Mouse (Mus musculus) liver, adult 2 months (tissue): ENCODE measurements around the gene Chrm2.

ENCODE experiments used
- CTCF ChIP-seq: fragments of 200-500 bp; IDR thresholded peaks from 2 replicates; pipeline ENCODE4 v1.5.1; 2011; ENCODE audit warnings: low read depth, low read length, control low read depth
- POLR2A ChIP-seq: fragments of 200-500 bp; IDR thresholded peaks from 2 replicates; pipeline ENCODE4 v1.6.1; 2011; ENCODE audit warnings: low read length, control low read depth; ENCODE audit not compliant: insufficient read depth; ENCODE audit errors: extremely low read depth

DNA sequence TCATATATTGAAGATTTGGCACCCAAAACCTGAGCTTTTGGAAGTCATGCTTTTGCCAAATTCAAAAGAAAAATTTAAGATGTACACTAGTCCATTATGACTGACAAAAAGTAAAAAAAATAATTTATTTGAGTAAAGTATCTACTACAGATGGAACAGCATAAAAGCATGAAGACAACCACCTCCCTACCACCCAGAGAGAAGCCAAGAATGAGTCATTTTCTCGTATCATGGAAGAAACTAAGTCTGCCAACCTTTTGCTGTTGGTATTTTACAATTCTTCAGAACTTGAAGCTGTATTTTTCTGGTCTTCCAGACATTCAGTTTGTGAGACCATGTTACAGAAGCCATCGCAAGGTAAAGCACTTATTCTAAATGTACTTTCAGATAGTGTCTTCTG lies 13.9 kb upstream of the Chrm2 start:
- TF ChIP-seq CTCF (no peak), POLR2A (no peak)
